27 mouse cellular contexts compared by ENCODE assay signal in genomic region chr17:26524316-26524715, GRCm38 (mm10). TPM values are rescaled to one million over a fixed set of nuclear protein-coding genes. Genes with fewer than 3 reads are reported as not detected.
DNase-seq lines count a peak whose midpoint lies in the region.
"Had no signal": no experiment of that assay in that cellular context is flagged by ENCODE, and none has a peak within 500 bp of the region (broad histone marks: within the 10 kb centered on the region; RNA-seq: fewer than 3 reads in every experiment).

No protein-coding gene starts in this region.

- H3K4me1 ChIP-seq in heart, embryonic 10.5 days: peaks cover under 1% of the 10 kb centered on the region; the same call in 1 of the 2 replicates
- H3K4me1 ChIP-seq: embryonic facial prominence, embryonic 10.5 days; forebrain, embryonic 12.5 days; forebrain, embryonic 15.5 days; hindbrain, embryonic 10.5 days; hindbrain, embryonic 13.5 days had no signal

- DNase-seq in cerebellum, adult 9-11 months: peak; percentile 3
- DNase-seq in cerebellum, adult 8-10 months: no peak
- peak; percentile 39 for DNase-seq in heart, embryonic 10.5 days (ENCODE audit: low spot score)
- DNase-seq in heart, postnatal 25 days (ENCODE audit: low spot score): no peak
- DNase-seq in urinary bladder, adult 2 months (ENCODE audit: low spot score): peak; percentile 13
- DNase-seq in urinary bladder, postnatal 10 days (ENCODE audit: low spot score): no peak
- DNase-seq: adrenal gland, postnatal 10 days; adrenal gland, postnatal 36 days; B cell, adult 2 months; cerebellum, adult 18-20 months; cerebellum, postnatal 10 days; cerebellum, postnatal 36 days; embryo, embryonic 11 days; gastrocnemius, postnatal 10 days; heart, postnatal 14 days had no signal

- no peaks in the 10 kb centered on the region for H3K27me3 ChIP-seq in heart, embryonic 10.5 days (ENCODE audit: insufficient read depth, poor library complexity, severe bottlenecking)
- H3K27me3 ChIP-seq: CH12.LX; embryonic facial prominence, embryonic 13.5 days; forebrain, embryonic 12.5 days; forebrain, embryonic 15.5 days; heart, embryonic 13.5 days; intestine, embryonic 15.5 days; Patski had no signal

- no peaks in the 10 kb centered on the region for H3K36me3 ChIP-seq in heart, embryonic 10.5 days
- H3K36me3 ChIP-seq: embryonic facial prominence, embryonic 10.5 days; embryonic facial prominence, embryonic 13.5 days; forebrain, embryonic 12.5 days; forebrain, embryonic 15.5 days; G1E; heart, embryonic 13.5 days; hindbrain, embryonic 10.5 days; hindbrain, embryonic 13.5 days; intestine, embryonic 15.5 days had no signal

- intact Hi-C loops in heart, postnatal 25 days (cut with DNase I): no loop called here

- no peak overlapping the region for H3K27ac ChIP-seq in heart, embryonic 10.5 days
- H3K27ac ChIP-seq: embryonic facial prominence, embryonic 10.5 days; embryonic facial prominence, embryonic 13.5 days; forebrain, embryonic 12.5 days; forebrain, embryonic 15.5 days; heart, embryonic 13.5 days; hindbrain, embryonic 10.5 days; hindbrain, embryonic 13.5 days; intestine, embryonic 15.5 days had no signal

- no peak overlapping the region for H3K4me3 ChIP-seq in heart, embryonic 10.5 days
- H3K4me3 ChIP-seq: embryonic facial prominence, embryonic 10.5 days; embryonic facial prominence, embryonic 13.5 days; erythroblast, embryonic 14.5 days; forebrain, embryonic 12.5 days; forebrain, embryonic 15.5 days; heart, embryonic 13.5 days; hindbrain, embryonic 10.5 days; hindbrain, embryonic 13.5 days; intestine, embryonic 15.5 days had no signal

- H3K9me3 ChIP-seq in heart, embryonic 10.5 days: no peaks in the 10 kb centered on the region
- H3K9me3 ChIP-seq: embryonic facial prominence, embryonic 10.5 days; embryonic facial prominence, embryonic 13.5 days; forebrain, embryonic 12.5 days; forebrain, embryonic 15.5 days; G1E; heart, embryonic 13.5 days; hindbrain, embryonic 10.5 days; hindbrain, embryonic 13.5 days; intestine, embryonic 15.5 days had no signal

RNA-seq across cellular contexts. Expression of gene Ergic1, which starts 37.0 kb away (rescaled TPM):
- 130 and 150 TPM in 2 replicates for polyA plus RNA-seq in heart, embryonic 10.5 days (2016; fragmentation: Nextera tagmentation; extraction: Ambion mirVana)
- 10 to 100 TPM; 54.2 to 58.4 TPM for total RNA-seq in heart, postnatal 25 days (2021)
- polyA plus RNA-seq in urinary bladder, adult 2 months (2012; rRNA removed): 152 and 155 TPM in 2 replicates

RNA-seq across cellular contexts. Expression of gene Dusp1, which starts 37.6 kb away (rescaled TPM):
- polyA plus RNA-seq in heart, embryonic 10.5 days (2016; fragmentation: Nextera tagmentation; extraction: Ambion mirVana): 28.8 and 31.5 TPM in 2 replicates
- 10 to 100 TPM; 44.8 to 66.4 TPM for total RNA-seq in heart, postnatal 25 days (2021)
- 67.4 and 75.0 TPM in 2 replicates for polyA plus RNA-seq in urinary bladder, adult 2 months (2012; rRNA removed)

Comparison
In these comparisons a context has a peak if more than half of its experiments do, and no peak if none do; other contexts are left out.
1. DNase-seq: peak in cerebellum, adult 9-11 months (single experiment), heart, embryonic 10.5 days (single experiment) and urinary bladder, adult 2 months (single experiment); none in cerebellum, adult 8-10 months (single experiment), heart, postnatal 25 days (single experiment) and urinary bladder, postnatal 10 days (single experiment).